Mouse (Mus musculus) E14TG2a.4 (cell line): ENCODE results near the gene Gm13694.
"Not testable (repeated sequence)": the region's sequence is repeated elsewhere in the genome, so short reads cannot be mapped to it uniquely, and the experiment has no call there.

Experiments used
- H3K27me3 ChIP-seq: 2 replicates; pipeline ENCODE4 v1.6.1; 2014; ENCODE audit warnings: low read length, control low read depth; ENCODE audit not compliant: insufficient read depth
- H3K36me3 ChIP-seq: 2 replicates; pipeline ENCODE4 v1.6.1; 2014; ENCODE audit warnings: low read length, control low read depth; ENCODE audit not compliant: insufficient read depth
- H3K4me1 ChIP-seq: replicated peaks from 2 replicates; pipeline ENCODE4 v1.6.1; 2014; ENCODE audit warnings: low read depth, low read length, control low read depth
- H3K4me3 ChIP-seq: replicated peaks from 2 replicates; pipeline ENCODE4 v1.5.1; 2014; ENCODE audit warnings: mild to moderate bottlenecking, low read length
- H3K9me3 ChIP-seq: 2 replicates; pipeline ENCODE4 v1.6.1; 2014; ENCODE audit warnings: low read length, control low read depth
- CTCF ChIP-seq: conservative IDR thresholded peaks from 2 replicates; pipeline ENCODE4 v1.5.1; 2014; ENCODE audit warnings: low read length
- NANOG ChIP-seq: IDR thresholded peaks from 2 replicates; pipeline ENCODE4 v1.6.1; 2014; ENCODE audit warnings: borderline replicate concordance, low read length, mixed read lengths
- POU5F1 ChIP-seq: IDR thresholded peaks from 2 replicates; pipeline ENCODE4 v1.6.1; 2014; ENCODE audit warnings: low read length, borderline replicate concordance

Gm13694 gene

GRCm38 (mm10) chr2:84008913-84009312 is 30.2 kb downstream of the Gm13694 start:
- Histone ChIP-seq H3K4me3 (no peak overlapping the region), H3K36me3 (no peaks in the 10 kb centered on the region), H3K9me3 (peaks cover 8% of the 10 kb centered on the region), H3K27me3 (no peaks in the 10 kb centered on the region), H3K4me1 (no peaks in the 10 kb centered on the region)
- TF ChIP-seq NANOG (no peak), POU5F1 (no peak), CTCF (no peak)

GRCm38 (mm10) chr2:84009818-84010217 is 31.1 kb downstream of the Gm13694 start:
- H3K4me1 ChIP-seq: no peaks in the 10 kb centered on the region
- H3K4me3 ChIP-seq: no peak overlapping the region
- TF ChIP-seq CTCF: no peak
- TF ChIP-seq POU5F1: no peak
- TF ChIP-seq NANOG: no peak
- no peaks in the 10 kb centered on the region for H3K36me3 ChIP-seq
- peaks cover 8% of the 10 kb centered on the region for H3K9me3 ChIP-seq
- H3K27me3 ChIP-seq: no peaks in the 10 kb centered on the region

- no peaks in the 10 kb centered on the region for H3K36me3 ChIP-seq
Observed at GRCm38 (mm10) chr2:84014572-84014971, 35.8 kb downstream of the Gm13694 start.

GRCm38 (mm10) chr2:84016291-84016690 is 37.6 kb downstream of the Gm13694 start:
- H3K27me3 ChIP-seq, H3K4me3 ChIP-seq, H3K36me3 ChIP-seq, H3K9me3 ChIP-seq, H3K4me1 ChIP-seq: not testable (repeated sequence)

More at GRCm38 (mm10) chr2:84014572-84014971, 35.8 kb downstream of the Gm13694 start:
- TF ChIP-seq POU5F1 (no peak), NANOG (no peak), CTCF (no peak)
- H3K9me3 ChIP-seq: no peaks in the 10 kb centered on the region
- H3K4me1 ChIP-seq: no peaks in the 10 kb centered on the region
- no peak overlapping the region for H3K4me3 ChIP-seq
- no peaks in the 10 kb centered on the region for H3K27me3 ChIP-seq

- Histone ChIP-seq H3K27me3 (no peaks in the 10 kb centered on the region), H3K36me3 (no peaks in the 10 kb centered on the region), H3K4me3 (no peak overlapping the region), H3K4me1 (no peaks in the 10 kb centered on the region), H3K9me3 (no peaks in the 10 kb centered on the region)
- TF ChIP-seq POU5F1: no peak
- TF ChIP-seq CTCF: no peak
- no peak for TF ChIP-seq NANOG
Observed at GRCm38 (mm10) chr2:84018330-84018729, 39.6 kb downstream of the Gm13694 start.

GRCm38 (mm10) chr2:84019519-84020305 is 41.0 kb downstream of the Gm13694 start:
- no peak for TF ChIP-seq CTCF
- TF ChIP-seq POU5F1: no peak
- TF ChIP-seq NANOG: no peak
- Histone ChIP-seq H3K4me1 (no peaks in the 10 kb centered on the region), H3K36me3 (no peaks in the 10 kb centered on the region)

GRCm38 (mm10) chr2:84021930-84022329 is 43.2 kb downstream of the Gm13694 start:
- Histone ChIP-seq H3K36me3 (no peaks in the 10 kb centered on the region), H3K4me3 (no peak overlapping the region), H3K27me3 (no peaks in the 10 kb centered on the region), H3K9me3 (no peaks in the 10 kb centered on the region), H3K4me1 (no peaks in the 10 kb centered on the region)
- TF ChIP-seq POU5F1: no peak
- TF ChIP-seq CTCF: no peak
- TF ChIP-seq NANOG: no peak

More at GRCm38 (mm10) chr2:84019519-84020305, 41.0 kb downstream of the Gm13694 start:
- Histone ChIP-seq H3K9me3 (no peaks in the 10 kb centered on the region), H3K4me3 (no peak overlapping the region), H3K27me3 (no peaks in the 10 kb centered on the region)

GRCm38 (mm10) chr2:84022905-84023304 is 44.2 kb downstream of the Gm13694 start:
- Histone ChIP-seq H3K4me1 (no peaks in the 10 kb centered on the region), H3K27me3 (no peaks in the 10 kb centered on the region), H3K36me3 (no peaks in the 10 kb centered on the region), H3K4me3 (no peak overlapping the region), H3K9me3 (peaks cover 6% of the 10 kb centered on the region; the same call in 1 of the 2 replicates)
- no peak for TF ChIP-seq CTCF
- no peak for TF ChIP-seq NANOG
- TF ChIP-seq POU5F1: no peak

- no peaks in the 10 kb centered on the region for H3K27me3 ChIP-seq
- TF ChIP-seq CTCF (no peak), NANOG (no peak), POU5F1 (no peak)
Observed at GRCm38 (mm10) chr2:84023319-84023718, 44.6 kb downstream of the Gm13694 start.

More at GRCm38 (mm10) chr2:84023319-84023718, 44.6 kb downstream of the Gm13694 start:
- no peaks in the 10 kb centered on the region for H3K4me1 ChIP-seq
- peaks cover 8% of the 10 kb centered on the region; the same call in 1 of the 2 replicates for H3K9me3 ChIP-seq
- H3K36me3 ChIP-seq: no peaks in the 10 kb centered on the region
- H3K4me3 ChIP-seq: no peak overlapping the region
